Mouse (Mus musculus): Measurements from ENCODE around the gene Iffo1.

DNA sequence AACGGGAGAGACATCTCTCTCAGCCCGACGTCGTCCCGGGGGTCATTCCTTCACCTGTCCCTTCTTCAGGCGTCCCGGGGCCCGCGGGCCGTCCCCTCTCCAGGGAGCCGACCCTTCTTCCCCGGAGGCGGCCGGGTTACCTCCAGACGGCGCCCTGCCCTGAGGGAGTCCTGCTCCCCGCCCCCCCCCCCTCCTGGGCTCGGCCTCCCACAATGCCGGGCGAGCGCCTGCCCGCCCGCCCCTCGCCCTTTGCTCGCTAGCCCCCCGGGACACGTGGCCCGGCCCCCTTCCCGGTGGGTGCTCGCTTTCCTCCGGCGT is 48.8 kb upstream of the Iffo1 start:
- no peak for TF ChIP-seq CTCF (IDR thresholded peaks at IDR 0.05; ENCODE audit: low read depth)
- TF ChIP-seq EP300 (IDR thresholded peaks at IDR 0.05; ENCODE audit: low read depth) = no peak
